Mouse (Mus musculus): ENCODE data around the gene Ndufb11. TPM values are rescaled to one million over a fixed set of nuclear protein-coding genes. Genes with fewer than 3 reads are reported as not detected.

Gene Ndufb11
- 187 and 251 TPM in 2 replicates for polyA plus RNA-seq (2012; rRNA removed)

GRCm38 (mm10) chrX:20617176-20617902 is at the start of gene Ndufb11, which contains the start of gene Rbm10:
Gene Ndufb11 (minus strand): TSS chrX:20617619.
Gene Rbm10 (plus strand): TSS chrX:20617503.

GRCm38 (mm10) chrX:20658026-20658652 is 40.7 kb upstream of the Ndufb11 start, which contains the start of gene Uba1:
Gene Uba1 (plus strand): TSS chrX:20658326.

Other genes with a start within 250 kb of the Ndufb11 start
- gene Jade3, start 191.9 kb downstream of the Ndufb11 start, polyA plus RNA-seq (2012; rRNA removed), result 7.2 and 8.5 TPM in 2 replicates
- 1.1 and 2.9 TPM in 2 replicates for gene Rgn, start 67.8 kb downstream of the Ndufb11 start, polyA plus RNA-seq (2012; rRNA removed)
- 63.4 and 86.4 TPM in 2 replicates for gene Rbm10, start 116 bp downstream of the Ndufb11 start, polyA plus RNA-seq (2012; rRNA removed)
- gene Uba1, start 40.7 kb upstream of the Ndufb11 start, polyA plus RNA-seq (2012; rRNA removed), result 263 and 292 TPM in 2 replicates
- gene Cdk16, start 70.3 kb upstream of the Ndufb11 start, polyA plus RNA-seq (2012; rRNA removed), result 120 and 194 TPM in 2 replicates
- 82.2 and 87.4 TPM in 2 replicates for gene Usp11, start 86.3 kb upstream of the Ndufb11 start, polyA plus RNA-seq (2012; rRNA removed)
- gene Araf, start 180.2 kb upstream of the Ndufb11 start, polyA plus RNA-seq (2012; rRNA removed), result 110 and 145 TPM in 2 replicates